Mouse (Mus musculus) cortical plate, adult 2 months (tissue): ENCODE data around the gene Arhgef10l.

Source experiments
- CTCF ChIP-seq: fragments of 200-500 bp; IDR thresholded peaks from 2 replicates; pipeline ENCODE4 v1.5.1; 2011; ENCODE audit warnings: mild to moderate bottlenecking, control low read depth, low read length; ENCODE audit not compliant: insufficient read depth; ENCODE audit errors: extremely low read depth
- POLR2A ChIP-seq: fragments of 200-500 bp; IDR thresholded peaks from 2 replicates; pipeline ENCODE4 v1.6.1; 2011; ENCODE audit warnings: mild to moderate bottlenecking, low read length, control low read depth; ENCODE audit not compliant: insufficient read depth; ENCODE audit errors: extremely low read depth

GRCm38 (mm10) chr4:140547488-140547887 lies 118.3 kb downstream of the Arhgef10l start:
- TF ChIP-seq CTCF (peak; percentile 70), POLR2A (no peak)
